Mouse (Mus musculus): Measurements from ENCODE around the gene Dmgdh. TPM values are rescaled to one million over a fixed set of nuclear protein-coding genes. Genes with fewer than 3 reads are reported as not detected.

Dmgdh gene
- total and polyA plus RNA-seq, 3 experiments = 0.20 to 0.27 TPM; not detected in 1

DNA sequence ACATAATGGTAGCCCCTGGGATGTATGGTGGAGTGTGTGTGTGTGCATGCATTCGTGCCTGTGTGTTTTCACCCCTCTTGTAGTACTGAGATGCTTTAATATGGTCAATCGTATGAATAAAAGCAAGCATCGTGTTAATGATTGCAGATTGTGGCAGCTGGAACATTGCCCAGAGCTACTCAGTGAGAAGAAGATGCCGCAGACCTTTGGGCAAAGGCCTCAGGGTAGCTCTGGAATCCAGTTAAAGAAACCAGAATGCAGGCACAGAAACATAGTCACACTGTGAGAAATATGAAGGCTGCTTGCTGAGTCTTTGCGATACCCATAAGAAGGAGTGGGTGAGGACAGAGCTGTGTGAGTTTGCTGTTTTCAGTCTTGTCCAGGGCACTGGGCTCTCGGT lies 24.6 kb downstream of the Dmgdh start:
- H3K9ac ChIP-seq (ENCODE audit: insufficient read depth, low read depth) = no peak overlapping the region
- in situ Hi-C loops (cut with MboI; ENCODE audit: low pct_ligation_motif_present, low pct_unique_long_range_greater_than_20kb, low sequenced_read_pairs) (no loop called here), dilution Hi-C loops (cut with MboI; ENCODE audit: extremely low pct_ligation_motif_present, extremely low pct_unique_long_range_greater_than_20kb, low sequenced_read_pairs) (no loop called here)
- no peaks in the 10 kb centered on the region for H3K79me2 ChIP-seq (replicated peaks; ENCODE audit: control insufficient read depth, extremely low read depth, insufficient read depth, poor library complexity, severe bottlenecking)
- H3K36me3 ChIP-seq (replicated peaks in 1 of 2; ENCODE audit: control insufficient read depth in 1 of 2, insufficient read depth in 1 of 2, low read length in 1 of 2) = no peaks in the 10 kb centered on the region
- no peak for DNase-seq (ENCODE audit: extremely low read depth)
- no peak overlapping the region for H3K4me3 ChIP-seq (replicated peaks in 1 of 3; ENCODE audit: low read depth in 2 of 3, low read length in 2 of 3, poor library complexity in 1 of 3)
- H3K4me2 ChIP-seq (ENCODE audit: insufficient read depth, low read depth, poor library complexity, severe bottlenecking) = no peak overlapping the region
- no peaks in the 10 kb centered on the region for H3K4me1 ChIP-seq (ENCODE audit: control insufficient read depth in 1 of 2, insufficient read depth in 2 of 2)
- H3K27ac ChIP-seq (ENCODE audit: insufficient read depth, low read depth) = no peak overlapping the region
- H3K9me3 ChIP-seq (replicated peaks; ENCODE audit: low read length) = no peaks in the 10 kb centered on the region
- TF ChIP-seq NELFE (IDR thresholded peaks at IDR 0.05; ENCODE audit: low read depth, low read length) (no peak), CHD2 (IDR thresholded peaks at IDR 0.05; ENCODE audit: low read length) (no peak), SIN3A (IDR thresholded peaks at IDR 0.05; ENCODE audit: low read length) (no peak), ETS1 (conservative IDR thresholded peaks at IDR 0.05; ENCODE audit: low read depth, low read length) (no peak), POLR2A (IDR thresholded peaks at IDR 0.05; ENCODE audit: low read depth, low read length) (no peak), NRF1 (IDR thresholded peaks at IDR 0.05; ENCODE audit: low read depth, low read length) (no peak), ZC3H11A (IDR thresholded peaks at IDR 0.05; ENCODE audit: low read depth, low read length) (no peak), MXI1 (IDR thresholded peaks at IDR 0.05; ENCODE audit: low read depth, low read length) (no peak), MYC (IDR thresholded peaks at IDR 0.05; ENCODE audit: low read depth, low read length) (no peak), ZNF384 (IDR thresholded peaks at IDR 0.05; ENCODE audit: low read depth, low read length) (no peak), ZMIZ1 (IDR thresholded peaks at IDR 0.05; ENCODE audit: low read depth, low read length) (no peak)
- H3K27me3 ChIP-seq (replicated peaks) = no peaks in the 10 kb centered on the region

DNA sequence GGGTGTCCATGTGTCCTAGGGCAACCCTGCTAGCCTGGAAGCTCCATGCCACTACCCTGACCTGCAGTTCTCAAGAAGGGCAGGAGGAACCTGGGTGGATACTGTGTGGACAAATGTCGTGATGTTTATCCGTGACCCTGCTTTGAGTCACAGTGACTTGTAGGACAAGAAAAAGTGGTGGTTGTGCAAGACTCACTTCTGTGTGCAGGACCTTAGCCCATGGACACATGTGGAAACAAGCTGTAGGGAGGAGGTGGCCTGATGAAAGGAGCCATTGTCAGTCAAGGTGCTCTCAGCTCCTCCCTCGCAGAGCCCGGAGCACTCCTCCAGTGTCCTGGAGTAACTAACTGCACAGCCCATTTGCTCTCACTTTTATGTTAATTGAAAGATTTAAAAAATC lies 31.5 kb downstream of the Dmgdh start:
- Histone ChIP-seq H3K4me3 (replicated peaks in 1 of 3; ENCODE audit: low read depth in 2 of 3, low read length in 2 of 3, poor library complexity in 1 of 3) (no peak overlapping the region), H3K9me3 (replicated peaks; ENCODE audit: low read length) (no peaks in the 10 kb centered on the region), H3K36me3 (replicated peaks in 1 of 2; ENCODE audit: control insufficient read depth in 1 of 2, insufficient read depth in 1 of 2, low read length in 1 of 2) (no peaks in the 10 kb centered on the region), H3K4me2 (ENCODE audit: insufficient read depth, low read depth, poor library complexity, severe bottlenecking) (no peak overlapping the region), H3K27ac (ENCODE audit: insufficient read depth, low read depth) (no peak overlapping the region), H3K27me3 (replicated peaks) (no peaks in the 10 kb centered on the region), H3K4me1 (ENCODE audit: control insufficient read depth in 1 of 2, insufficient read depth in 2 of 2) (peaks cover 0 to 7% of the 10 kb centered on the region in 2 experiments; a peak in 2 of 4 replicates), H3K9ac (ENCODE audit: insufficient read depth, low read depth) (no peak overlapping the region), H3K79me2 (replicated peaks; ENCODE audit: control insufficient read depth, extremely low read depth, insufficient read depth, poor library complexity, severe bottlenecking) (no peaks in the 10 kb centered on the region)
- dilution Hi-C loops (cut with MboI; ENCODE audit: extremely low pct_ligation_motif_present, extremely low pct_unique_long_range_greater_than_20kb, low sequenced_read_pairs) = no loop called here
- no peak for TF ChIP-seq HCFC1 (IDR thresholded peaks at IDR 0.05; ENCODE audit: low read depth, low read length)
- TF ChIP-seq PAX5 (IDR thresholded peaks at IDR 0.05; ENCODE audit: low read length) = no peak
- TF ChIP-seq CTCF (conservative IDR thresholded peaks at IDR 0.05 in 1 of 2, IDR thresholded peaks at IDR 0.05 in 1 of 2; ENCODE audit: low read depth in 2 of 2, low read length in 2 of 2) = no peak
- no peak for TF ChIP-seq SMC3 (IDR thresholded peaks at IDR 0.05; ENCODE audit: low read depth, low read length)
- TF ChIP-seq MYC (IDR thresholded peaks at IDR 0.05; ENCODE audit: low read depth, low read length) = no peak
- no peak for TF ChIP-seq JUND (conservative IDR thresholded peaks at IDR 0.05; ENCODE audit: low read depth, low read length)
- no peak for TF ChIP-seq MEF2A (IDR thresholded peaks at IDR 0.05; ENCODE audit: borderline replicate concordance, low read depth, low read length)
- TF ChIP-seq POLR2AphosphoS2 (IDR thresholded peaks at IDR 0.05; ENCODE audit: low read depth, low read length) = no peak
- no peak for TF ChIP-seq NRF1 (IDR thresholded peaks at IDR 0.05; ENCODE audit: low read depth, low read length)
- TF ChIP-seq JUN (IDR thresholded peaks at IDR 0.05; ENCODE audit: insufficient read depth, low read depth, low read length) = no peak
- TF ChIP-seq ZC3H11A (IDR thresholded peaks at IDR 0.05; ENCODE audit: low read depth, low read length) = no peak
- no peak for DNase-seq (ENCODE audit: extremely low read depth)
- in situ Hi-C loops (cut with MboI; ENCODE audit: low pct_ligation_motif_present, low pct_unique_long_range_greater_than_20kb, low sequenced_read_pairs) = loop anchor here (25.0 kb wide), 3 partner anchors 368 to 943 kb away; no protein-coding TSS in a partner anchor

Measured in CH12.LX (cell line).